Mouse (Mus musculus) left cerebral cortex, adult 9 months (tissue): Measurements from ENCODE around the gene Dhrs1.

ENCODE experiments used
- DNase-seq, 2 experiments: peaks; one replicate each; pipeline ENCODE4 v3.0.0; 2022; ENCODE audit warnings: low spot score in 2 of 2

The Dhrs1 gene

GRCm38 (mm10) chr14:55721700-55722437, 23.6 kb downstream of the Dhrs1 start, which contains the start of gene Rabggta:
TSS of gene Rabggta (minus strand) at chr14:55722263.
- DNase-seq = peak; percentile 82 to 91

- no peak for DNase-seq
Measured at GRCm38 (mm10) chr14:55721076-55721475, 24.4 kb downstream of the Dhrs1 start.

- DNase-seq = no peak
Measured at GRCm38 (mm10) chr14:55720666-55721065, 24.8 kb downstream of the Dhrs1 start.

GRCm38 (mm10) chr14:55719737-55720136, 25.8 kb downstream of the Dhrs1 start:
- no peak for DNase-seq

- no peak for DNase-seq
Measured at GRCm38 (mm10) chr14:55716884-55717283, 28.6 kb downstream of the Dhrs1 start.

GRCm38 (mm10) chr14:55716271-55716670, 29.2 kb downstream of the Dhrs1 start:
- DNase-seq = no peak

GRCm38 (mm10) chr14:55714893-55715292, 30.6 kb downstream of the Dhrs1 start:
- no peak for DNase-seq

GRCm38 (mm10) chr14:55713729-55714122, 31.8 kb downstream of the Dhrs1 start, which contains the start of gene Tgm1:
TSS of gene Tgm1 (minus strand) at chr14:55713926.
- DNase-seq = no peak

- no peak for DNase-seq
Measured at GRCm38 (mm10) chr14:55713007-55713728, 32.3 kb downstream of the Dhrs1 start.

- DNase-seq = no peak
Measured at GRCm38 (mm10) chr14:55711786-55712185, 33.7 kb downstream of the Dhrs1 start.

- DNase-seq = no peak
Measured at GRCm38 (mm10) chr14:55709509-55709908, 36.0 kb downstream of the Dhrs1 start.

GRCm38 (mm10) chr14:55707397-55707796, 38.1 kb downstream of the Dhrs1 start:
- no peak for DNase-seq

- DNase-seq = no peak
Measured at GRCm38 (mm10) chr14:55706051-55706600, 39.4 kb downstream of the Dhrs1 start.

GRCm38 (mm10) chr14:55702761-55703160, 42.7 kb downstream of the Dhrs1 start:
- DNase-seq = no peak

- no peak for DNase-seq
Measured at GRCm38 (mm10) chr14:55701131-55701530, 44.4 kb downstream of the Dhrs1 start.

GRCm38 (mm10) chr14:55697226-55697625, 48.3 kb downstream of the Dhrs1 start:
- no peak for DNase-seq

- DNase-seq = no peak
Measured at GRCm38 (mm10) chr14:55689433-55689832, 56.1 kb downstream of the Dhrs1 start.
